Mouse (Mus musculus): ENCODE results near the gene S100a2.

S100a2 gene

DNA sequence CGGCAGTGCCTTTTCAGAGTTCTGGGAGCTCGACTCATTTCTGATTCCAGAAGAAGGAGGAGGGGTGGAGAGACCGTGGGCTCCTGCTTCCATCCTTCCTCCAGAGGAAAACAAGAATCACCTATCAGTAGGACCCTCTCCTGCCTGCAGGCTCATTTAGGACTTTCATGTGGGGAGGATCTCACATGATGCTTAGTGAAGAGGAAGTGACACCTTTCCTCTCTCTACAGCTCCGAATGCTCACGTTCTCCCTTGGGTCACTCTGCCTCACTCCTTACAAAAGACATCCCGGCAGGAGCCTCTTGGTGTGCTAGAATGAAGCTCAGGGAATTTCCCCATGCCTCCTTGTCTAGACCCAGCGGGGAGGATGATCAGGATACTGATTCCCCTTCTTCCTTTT, 31.5 kb downstream of the S100a2 start:
- DNase-seq = no peak

DNA sequence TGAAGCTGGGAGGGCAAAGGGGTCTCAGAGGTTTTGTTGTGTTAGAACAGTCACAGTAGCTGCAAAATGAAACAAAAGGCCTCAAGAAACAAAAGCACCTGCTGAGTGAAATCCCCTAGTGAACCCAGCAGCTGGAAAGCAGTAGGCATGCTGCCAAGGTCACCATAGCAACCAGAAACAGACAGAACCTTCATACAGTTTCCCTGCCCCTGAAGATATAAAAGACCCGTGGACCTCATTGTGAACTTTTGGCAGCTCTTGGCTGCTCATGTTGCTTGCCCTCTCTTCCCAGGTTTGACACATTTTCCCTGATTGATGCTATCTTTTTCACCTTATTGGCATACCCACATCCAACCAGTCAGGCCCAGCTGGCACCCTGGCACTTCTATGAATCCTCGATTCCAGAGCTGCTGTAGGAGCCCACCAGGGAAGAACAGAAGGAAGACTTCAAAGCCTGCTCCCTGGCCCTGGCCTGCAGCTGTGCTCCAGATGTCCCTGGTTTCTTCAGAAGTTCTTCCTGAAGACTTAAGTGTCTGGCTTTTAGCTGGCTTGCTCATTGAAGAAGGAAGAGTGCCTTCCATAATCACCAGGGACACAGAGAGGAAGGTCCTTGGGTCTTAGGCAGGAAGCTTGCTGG, 33.5 kb downstream of the S100a2 start:
- DNase-seq = peak; percentile 96

DNA sequence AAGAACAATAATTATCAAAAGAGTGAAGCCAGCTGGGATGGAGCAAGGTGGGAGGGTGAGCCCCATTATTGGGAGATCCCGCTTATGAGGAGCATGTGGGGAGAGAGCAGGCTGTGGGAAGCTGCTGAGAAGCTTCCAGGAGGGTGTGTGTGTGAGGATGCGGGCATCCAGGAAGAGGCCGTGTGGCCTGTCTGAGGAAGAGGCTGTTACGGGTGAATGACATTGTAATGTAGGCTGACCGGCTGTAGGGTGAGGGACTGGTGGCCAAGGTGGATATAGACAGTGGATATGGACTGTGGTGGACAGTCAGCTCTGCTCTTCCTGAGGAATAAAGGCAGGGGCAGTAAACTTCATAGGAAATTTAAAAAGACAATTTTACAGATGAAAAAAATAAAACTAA, 35.4 kb downstream of the S100a2 start:
- DNase-seq = no peak

DNA sequence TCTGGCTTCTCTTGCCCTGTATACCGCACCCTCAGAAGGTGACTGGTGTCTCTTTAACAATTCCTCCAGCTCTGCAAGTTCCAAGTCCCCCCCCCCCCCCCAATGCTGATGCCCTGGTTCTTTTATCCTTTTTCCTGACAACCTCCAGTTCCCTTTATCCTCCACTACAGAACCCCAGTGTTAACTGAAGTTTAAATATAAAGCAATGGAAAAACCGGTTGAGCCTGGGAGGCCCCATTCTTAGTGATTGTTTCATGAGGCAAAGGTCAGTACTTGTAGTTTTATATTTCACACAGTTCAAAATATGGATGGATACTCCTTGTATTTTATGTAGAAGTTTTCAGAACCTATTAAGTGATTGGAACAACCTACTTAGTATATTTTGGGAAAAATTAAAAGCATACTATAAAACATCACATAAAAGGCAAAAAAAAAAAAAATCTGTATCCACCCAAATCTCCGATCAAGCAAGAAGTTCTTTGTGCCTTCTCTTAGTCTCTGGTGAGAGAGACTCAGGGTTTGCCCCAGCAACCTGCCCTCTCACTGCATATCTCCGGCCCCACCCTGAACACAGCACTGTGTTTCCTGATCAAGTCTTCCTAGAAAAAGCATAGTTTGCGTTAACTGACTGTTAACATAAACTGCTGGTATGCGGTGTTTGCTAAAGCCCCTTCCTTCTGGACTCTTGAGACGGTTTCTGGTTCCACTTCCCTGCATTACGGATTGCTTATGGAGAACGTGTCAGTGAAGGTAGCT, 36.4 kb downstream of the S100a2 start:
- DNase-seq = no peak

DNA sequence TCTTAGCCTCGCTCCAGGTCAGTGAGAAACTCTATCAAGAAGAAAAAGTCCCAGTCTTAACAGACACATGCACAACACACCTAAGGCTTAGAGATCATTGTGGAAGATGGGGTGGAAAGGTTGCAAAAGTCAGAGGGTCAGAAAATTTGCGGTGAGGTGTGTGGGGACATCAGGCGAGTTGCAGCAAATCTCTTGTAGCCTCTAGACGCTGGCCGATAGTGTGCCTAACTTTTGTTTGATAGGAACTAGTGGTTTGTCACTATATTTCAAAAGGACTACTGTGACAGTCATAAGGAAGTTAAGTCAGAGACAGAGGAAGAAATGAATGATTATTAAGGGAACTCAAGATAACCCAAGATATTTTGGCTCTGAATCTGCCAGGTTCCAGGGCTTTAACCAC, 37.3 kb downstream of the S100a2 start:
- DNase-seq = no peak

DNA sequence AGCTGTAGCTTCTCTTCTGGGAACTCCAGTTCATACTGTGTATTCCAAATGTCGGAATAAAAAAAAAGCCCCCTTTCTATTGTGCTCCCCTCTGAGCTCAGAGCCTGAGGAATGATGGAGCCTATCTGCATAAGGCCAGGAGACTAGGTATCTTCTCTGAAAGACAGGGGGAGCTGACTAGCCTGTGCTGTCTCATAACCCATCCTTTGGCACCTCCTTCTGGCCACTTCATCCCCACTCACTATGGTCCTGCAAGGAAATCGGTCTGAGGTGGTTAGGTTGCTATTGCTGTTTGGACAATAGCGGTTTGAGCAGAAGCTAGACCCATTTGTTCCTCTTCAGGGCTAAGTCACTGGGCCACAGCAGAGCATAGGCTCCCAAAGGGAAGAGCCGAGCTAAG, 37.8 kb downstream of the S100a2 start:
- peak; percentile 63 for DNase-seq

DNA sequence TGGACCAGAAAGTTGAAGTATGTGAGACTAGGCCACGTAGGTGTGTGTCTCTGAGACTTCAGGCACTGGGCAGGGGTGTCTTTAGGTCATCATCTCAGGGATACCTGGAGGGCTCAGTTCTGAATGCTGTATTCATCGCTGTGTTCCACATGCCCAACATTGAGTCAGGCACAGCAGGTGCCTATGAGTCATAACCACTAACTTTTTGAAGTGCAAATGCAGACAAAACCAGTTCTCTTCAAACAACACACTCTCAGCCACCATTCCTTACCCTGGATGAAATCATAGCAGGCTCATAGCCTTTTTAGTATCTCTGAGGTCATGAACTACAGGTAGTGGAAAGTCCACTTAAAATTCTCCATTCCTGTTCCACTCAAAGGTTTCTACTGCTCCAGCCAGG, 39.3 kb downstream of the S100a2 start:
- DNase-seq = no peak

DNA sequence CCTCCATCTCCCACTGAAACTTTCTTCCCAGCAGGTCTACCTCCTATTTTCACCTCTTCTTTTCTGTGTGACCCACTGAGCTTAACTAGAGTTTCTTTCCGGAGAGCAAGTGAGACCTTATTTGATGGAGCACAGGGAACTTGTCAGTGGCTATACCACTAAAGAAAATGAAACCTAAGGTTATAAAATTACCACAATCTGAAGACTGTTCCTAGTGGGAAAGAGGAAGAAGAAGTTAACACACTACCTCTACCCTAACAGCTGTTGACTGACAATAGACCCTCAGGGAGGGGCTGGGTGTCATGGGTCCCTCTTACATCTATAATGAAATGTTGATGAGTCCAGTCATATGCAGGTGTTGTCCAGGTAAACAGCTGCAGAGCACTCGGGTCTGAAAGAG, 41.9 kb downstream of the S100a2 start:
- DNase-seq = no peak

DNA sequence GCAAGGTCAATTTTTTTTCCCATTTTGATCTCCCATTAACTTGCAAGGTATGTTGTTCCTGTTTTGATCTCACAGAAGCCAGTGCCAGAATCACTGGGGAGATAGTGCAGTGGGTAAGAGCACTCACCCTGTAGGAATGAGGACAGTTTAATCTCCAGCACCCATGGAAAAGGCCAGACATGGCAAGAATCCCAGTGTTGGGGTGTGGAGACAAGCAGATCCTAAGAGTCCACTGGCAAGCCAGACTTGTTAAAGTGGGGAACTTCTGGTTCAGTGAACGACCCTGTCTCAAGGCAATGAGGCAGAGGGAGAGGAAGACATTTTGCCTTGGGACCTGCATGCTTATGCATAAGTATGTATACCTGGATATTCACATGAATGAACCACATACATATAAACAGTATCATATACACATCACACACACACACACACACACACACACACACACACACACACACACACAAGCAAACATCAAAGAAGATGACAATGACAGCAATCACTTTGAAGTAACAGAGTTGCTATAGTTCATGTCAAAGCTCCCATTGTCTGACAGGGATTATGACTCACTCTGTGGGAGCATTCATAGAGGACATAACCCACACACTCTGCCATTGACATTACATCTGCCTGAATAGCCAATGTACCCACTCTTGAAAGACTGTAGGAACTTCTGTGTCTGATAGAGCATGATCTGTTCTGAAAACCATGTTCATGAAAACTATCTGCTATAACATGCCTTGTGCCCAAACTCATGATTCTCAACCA, 48.6 kb downstream of the S100a2 start:
- DNase-seq = peak; percentile 25

DNA sequence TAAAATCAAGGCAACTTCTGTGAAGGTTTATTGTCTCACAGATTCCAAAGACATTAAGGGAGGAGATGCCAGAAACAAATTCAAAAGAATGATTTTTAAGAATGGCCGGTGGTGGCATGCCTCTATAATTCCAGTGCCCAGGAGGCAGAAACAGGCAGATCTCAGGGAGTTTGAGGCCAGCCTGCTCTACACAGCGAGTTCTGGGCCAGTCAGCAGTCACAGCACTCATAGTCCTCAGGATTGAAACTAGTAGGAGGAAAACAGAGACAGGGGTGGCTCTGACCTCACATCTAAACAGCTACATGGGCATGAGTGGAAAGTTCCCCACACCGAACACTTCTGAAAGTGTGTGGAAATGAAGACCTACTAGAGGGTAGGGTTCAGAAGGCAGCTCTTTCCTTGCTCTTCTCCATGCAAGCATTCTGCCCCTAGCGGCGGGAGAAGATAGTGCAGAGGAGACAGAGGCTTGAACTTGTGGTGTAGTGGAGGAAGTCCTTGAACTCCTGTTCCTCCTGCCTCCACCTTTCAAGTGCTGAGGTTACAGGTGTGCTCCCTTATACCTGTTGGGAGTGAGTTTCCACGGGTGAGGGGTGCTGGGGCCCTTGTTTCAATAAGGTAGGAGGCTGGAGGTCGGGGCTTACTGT, 49.6 kb downstream of the S100a2 start:
- DNase-seq = peak; percentile 59

DNA sequence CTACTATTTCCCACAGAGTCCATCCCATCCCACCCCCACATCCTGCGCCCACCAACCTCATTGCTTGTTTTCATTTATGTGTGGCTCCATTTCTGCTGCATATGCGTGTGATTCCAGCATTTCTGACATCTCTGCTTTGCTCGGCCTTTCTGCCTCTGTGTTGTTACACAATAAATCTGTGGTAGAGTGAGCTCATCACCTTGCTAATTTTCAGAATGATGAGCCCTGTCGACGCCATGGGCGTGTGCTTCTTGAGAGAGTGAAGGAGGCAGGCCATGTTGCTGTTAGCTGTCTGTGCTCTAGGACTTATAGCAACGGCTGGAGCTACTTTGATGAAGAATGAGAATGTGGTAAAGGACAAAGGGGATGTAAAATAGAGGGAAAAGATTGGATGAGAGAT, 50.9 kb downstream of the S100a2 start:
- DNase-seq = no peak
